Mouse (Mus musculus) kidney, adult 2 months (tissue): Measurements from ENCODE around the gene Tesk2. TPM values are rescaled to one million over a fixed set of nuclear protein-coding genes. Genes with fewer than 3 reads are reported as not detected.
"Not testable (repeated sequence)": the region's sequence is repeated elsewhere in the genome, so short reads cannot be mapped to it uniquely, and the experiment has no call there.

Experiments used
- DNase-seq: peaks from one replicate; pipeline ENCODE4 v3.0.0; 2021
- H3K27ac ChIP-seq: fragments of 200-500 bp; 2 replicates; pipeline ENCODE4 v1.5.1; 2012; ENCODE audit warnings: low read depth, low read length, control low read depth, inconsistent platforms; ENCODE audit not compliant: insufficient read depth
- H3K27me3 ChIP-seq: fragments of 200-500 bp; replicated peaks from 2 replicates; pipeline ENCODE4 v1.6.1; 2012; ENCODE audit warnings: mild to moderate bottlenecking, moderate library complexity, low read length, inconsistent platforms; ENCODE audit not compliant: control insufficient read depth, insufficient read depth
- H3K36me3 ChIP-seq: fragments of 200-500 bp; 2 replicates; pipeline ENCODE4 v1.6.1; 2012; ENCODE audit warnings: mild to moderate bottlenecking, moderate library complexity, low read length, inconsistent platforms; ENCODE audit not compliant: control insufficient read depth, insufficient read depth
- H3K4me1 ChIP-seq: fragments of 200-500 bp; 2 replicates; pipeline ENCODE4 v1.6.1; 2011; ENCODE audit warnings: low read length; ENCODE audit not compliant: control insufficient read depth, insufficient read depth
- H3K4me3 ChIP-seq: fragments of 200-500 bp; 2 replicates; pipeline ENCODE4 v1.5.1; 2011; ENCODE audit warnings: mild to moderate bottlenecking, low read depth, low read length, control low read depth; ENCODE audit not compliant: insufficient read depth
- CTCF ChIP-seq: fragments of 200-500 bp; conservative IDR thresholded peaks from 2 replicates; pipeline ENCODE4 v1.5.1; 2011; ENCODE audit warnings: low read depth, mild to moderate bottlenecking, control low read depth, low read length, moderate library complexity, mixed read lengths; ENCODE audit not compliant: insufficient read depth, insufficient read length
- POLR2A ChIP-seq: fragments of 200-500 bp; IDR thresholded peaks from one replicate; pipeline ENCODE4 v1.6.1; 2011; ENCODE audit warnings: low read depth, low read length, control low read depth
- WGBS: fragments of 180-500 bp; shearing (Covaris S2); methylation state at CpG from one replicate; pipeline ENCODE4 v1.1.7; 2018; 5-methylcytosine and 5-hydroxymethylcytosine counted together
- polyA plus RNA-seq: library from polyadenylated mRNA; depleted of rRNA; stranded (reverse); fragments of >200 nt; gene quantifications from 2 replicates; pipeline ENCODE4 v1.2.3, GENCODE M21; 2012

The Tesk2 gene
- polyA plus RNA-seq, 1 experiment = 10.7 TPM

- Histone ChIP-seq H3K4me3 (peak within 1 kb of the TSS; percentile 57), H3K4me1 (peaks cover 3% of the 10 kb centered on the region; the same call in 1 of the 2 replicates), H3K27ac (peak within 1 kb of the TSS; percentile 21; the same call in 1 of the 2 replicates), H3K27me3 (no peaks in the 10 kb centered on the region), H3K36me3 (no peaks in the 10 kb centered on the region)
- no peak for TF ChIP-seq CTCF
- no peak for TF ChIP-seq POLR2A
- DNase-seq = no peak
- WGBS = 14% methylated on average over 9 of the region's 9 CpGs
Measured at GRCm38 (mm10) chr4:116821694-116822016, 100.9 kb downstream of the Tesk2 start, which contains the start of gene Hpdl. Gene Hpdl, minus strand, starts transcription at chr4:116821707.

- no peaks in the 10 kb centered on the region for H3K36me3 ChIP-seq
- H3K27ac ChIP-seq = peak overlapping the region; percentile 94
- DNase-seq = peak; percentile 90
- under 1% methylated on average over 29 of the region's 29 CpGs for WGBS
- peak; percentile 58 for TF ChIP-seq POLR2A
- TF ChIP-seq CTCF = no peak
- H3K4me3 ChIP-seq = peak overlapping the region; percentile 65
- peaks cover 3% of the 10 kb centered on the region; the same call in 1 of the 2 replicates for H3K4me1 ChIP-seq
- no peaks in the 10 kb centered on the region for H3K27me3 ChIP-seq
Measured at GRCm38 (mm10) chr4:116824541-116825004, 103.8 kb downstream of the Tesk2 start.

GRCm38 (mm10) chr4:116827819-116828218 is 107.1 kb downstream of the Tesk2 start:
- Histone ChIP-seq H3K27ac (no peak overlapping the region), H3K36me3 (no peaks in the 10 kb centered on the region), H3K27me3 (no peaks in the 10 kb centered on the region), H3K4me3 (no peak overlapping the region), H3K4me1 (peaks cover 3% of the 10 kb centered on the region; the same call in 1 of the 2 replicates)
- peak; percentile 69 for TF ChIP-seq CTCF
- no peak for TF ChIP-seq POLR2A
- 1% methylated on average over 4 of the region's 4 CpGs for WGBS
- DNase-seq = peak; percentile 75

DNA sequence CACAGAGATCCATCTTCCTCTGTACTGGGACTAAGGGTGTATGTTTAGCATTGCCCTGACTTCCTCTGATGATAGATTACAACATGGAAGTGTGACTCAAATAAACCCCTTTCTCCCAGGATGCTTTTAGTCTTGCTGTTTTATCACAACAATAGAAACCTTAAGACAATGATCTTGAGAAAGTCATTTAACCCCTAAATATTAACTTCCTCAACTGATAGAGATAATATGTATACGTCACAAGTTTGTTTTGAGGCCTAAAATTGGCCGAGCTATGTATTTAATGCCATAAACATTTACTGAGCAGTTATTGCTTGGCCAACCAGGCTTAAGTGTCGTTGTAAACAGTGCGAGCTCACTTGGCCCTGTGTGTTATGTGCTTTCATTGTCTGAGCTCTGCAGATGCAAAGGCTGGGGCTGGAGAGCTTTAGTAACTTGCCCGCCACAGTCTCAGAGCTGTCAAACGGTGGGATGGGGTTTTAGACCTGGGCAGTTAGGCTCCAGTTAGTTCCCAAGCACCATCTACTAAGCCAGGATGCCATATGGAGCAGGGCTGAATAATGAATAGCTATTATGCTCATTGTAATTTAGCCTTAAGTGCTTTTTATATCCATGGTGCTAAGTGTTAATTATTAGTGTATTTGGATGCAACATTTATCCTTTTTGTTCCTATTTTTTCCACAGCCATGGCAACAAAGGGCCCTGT is 108.8 kb downstream of the Tesk2 start:
- WGBS = 63% methylated on average over 6 of the region's 6 CpGs
- no peak for TF ChIP-seq POLR2A
- no peak for TF ChIP-seq CTCF
- Histone ChIP-seq H3K27me3 (no peaks in the 10 kb centered on the region), H3K27ac (no peak overlapping the region), H3K4me3 (no peak overlapping the region), H3K36me3 (no peaks in the 10 kb centered on the region), H3K4me1 (peaks cover 3% of the 10 kb centered on the region; the same call in 1 of the 2 replicates)
- DNase-seq = no peak

DNA sequence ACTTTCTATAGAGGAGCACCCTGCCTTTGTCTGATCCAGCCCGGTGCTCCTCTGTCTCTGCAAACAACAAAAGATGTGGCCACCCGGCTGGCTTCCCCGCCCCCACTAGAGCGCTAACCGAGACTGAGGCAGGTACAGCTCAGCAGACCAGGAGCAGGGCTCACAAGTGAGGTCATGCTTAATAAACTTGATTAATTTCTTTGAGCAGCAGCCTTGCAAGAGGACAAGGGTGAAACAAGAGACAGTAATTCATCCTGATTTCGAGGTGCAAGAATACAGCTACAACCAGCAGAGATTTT is 109.3 kb downstream of the Tesk2 start:
- 20% methylated on average over 6 of the region's 6 CpGs for WGBS
- no peaks in the 10 kb centered on the region for H3K27me3 ChIP-seq
- DNase-seq = no peak
- H3K4me1 ChIP-seq = peaks cover 3% of the 10 kb centered on the region; the same call in 1 of the 2 replicates
- H3K27ac ChIP-seq = no peak overlapping the region
- no peak for TF ChIP-seq CTCF
- no peak for TF ChIP-seq POLR2A
- no peak overlapping the region for H3K4me3 ChIP-seq
- no peaks in the 10 kb centered on the region for H3K36me3 ChIP-seq

DNA sequence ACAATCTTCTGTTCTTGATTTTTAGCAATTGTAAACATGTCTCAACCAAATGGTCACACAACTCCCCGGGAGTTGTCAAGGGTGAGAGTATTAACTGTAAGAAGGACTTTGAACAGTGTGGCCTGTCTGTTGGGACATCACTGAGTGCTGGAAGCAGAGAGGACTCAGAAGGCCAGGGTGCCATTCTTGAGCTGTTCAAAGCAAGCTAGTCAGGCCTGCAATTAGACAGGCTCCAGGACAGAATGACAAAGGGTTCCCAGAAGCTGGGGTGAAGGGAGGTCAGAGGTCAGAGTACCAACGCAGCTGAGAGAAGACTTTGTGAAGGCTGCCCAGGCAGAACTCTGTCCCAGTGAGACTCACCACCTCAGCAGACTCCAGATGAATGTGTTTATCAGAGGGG is 118.3 kb downstream of the Tesk2 start:
- TF ChIP-seq CTCF = no peak
- no peak for TF ChIP-seq POLR2A
- no peak overlapping the region for H3K27ac ChIP-seq
- H3K4me3 ChIP-seq = no peak overlapping the region
- H3K27me3 ChIP-seq = no peaks in the 10 kb centered on the region
- WGBS = 28% methylated on average over 2 of the region's 2 CpGs
- H3K4me1 ChIP-seq = 0 out of 2 replicates have a peak, but pooled peaks cover 3% of the 10 kb centered on the region
- peak; percentile 82 for DNase-seq
- no peaks in the 10 kb centered on the region for H3K36me3 ChIP-seq

GRCm38 (mm10) chr4:116840096-116840495 is 119.3 kb downstream of the Tesk2 start:
- H3K27me3 ChIP-seq, H3K36me3 ChIP-seq, DNase-seq, H3K4me3 ChIP-seq, H3K27ac ChIP-seq, H3K4me1 ChIP-seq: not testable (repeated sequence)
- 40% methylated on average over 27 of the region's 29 CpGs for WGBS
